Mouse (Mus musculus) ES-CJ7 (cell line): ENCODE data around the gene Snx18.

Source experiments
- DNase-seq: peaks from one replicate; pipeline ENCODE4 v3.0.0; 2011; ENCODE audit warnings: low read depth, low spot score

The Snx18 gene

DNA sequence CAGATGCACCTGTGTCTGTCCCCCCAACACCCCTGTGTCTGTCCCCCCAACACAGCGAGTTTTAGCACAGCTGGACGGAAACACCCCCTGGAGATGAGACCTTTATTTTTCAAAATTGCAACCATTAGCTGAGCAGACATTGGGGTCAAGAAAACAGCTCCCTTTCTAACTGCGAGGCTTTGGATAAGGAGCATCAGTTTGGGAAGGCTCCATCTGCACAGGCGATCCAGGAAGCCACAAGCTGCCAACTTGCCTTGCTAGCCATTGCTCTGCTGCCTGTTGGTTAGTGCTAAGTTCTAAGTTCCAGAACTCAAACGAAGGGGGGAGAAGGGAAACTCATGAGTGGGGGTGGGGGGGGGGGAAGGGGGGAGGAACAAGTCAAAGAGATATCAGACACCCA lies 51.4 kb downstream of the Snx18 start:
- no peak for DNase-seq

DNA sequence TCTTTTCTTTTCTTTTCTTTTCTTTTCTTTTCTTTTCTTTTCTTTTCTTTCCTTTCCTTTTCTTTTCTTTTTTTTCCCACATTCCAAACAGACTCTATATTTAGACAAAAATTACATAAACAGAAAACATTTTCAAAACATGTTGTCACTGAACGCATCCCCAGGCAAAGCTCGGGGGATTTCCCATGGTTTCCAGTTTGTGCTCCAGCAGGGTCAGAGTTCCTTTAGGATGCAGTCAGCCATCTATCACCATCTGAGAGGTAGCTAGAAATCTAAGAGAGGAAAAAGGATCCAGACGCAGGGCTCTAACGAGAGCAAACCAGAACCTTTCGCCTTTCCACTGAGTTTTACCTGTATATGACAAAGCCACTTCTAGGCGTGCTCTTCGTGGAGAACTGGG lies 52.0 kb downstream of the Snx18 start:
- no peak for DNase-seq

DNA sequence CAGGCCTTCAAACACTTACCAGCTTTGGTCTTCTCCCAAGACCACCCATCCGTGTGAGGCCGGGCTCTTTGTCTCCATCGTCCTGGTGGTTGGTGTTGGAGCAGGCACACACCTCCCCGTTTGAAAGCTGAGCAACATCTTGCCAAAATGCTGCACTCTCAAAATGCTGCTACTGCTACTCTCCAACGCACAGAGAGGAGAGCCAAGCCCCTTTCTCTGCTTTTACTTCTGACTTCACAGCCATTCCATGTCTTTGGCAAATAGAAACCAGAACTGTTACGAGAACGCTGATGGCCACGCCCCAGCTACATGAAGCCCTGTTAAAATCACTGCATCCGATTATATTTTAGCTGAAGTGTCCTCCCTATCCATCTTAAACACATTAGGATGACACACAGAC lies 58.7 kb downstream of the Snx18 start:
- no peak for DNase-seq

DNA sequence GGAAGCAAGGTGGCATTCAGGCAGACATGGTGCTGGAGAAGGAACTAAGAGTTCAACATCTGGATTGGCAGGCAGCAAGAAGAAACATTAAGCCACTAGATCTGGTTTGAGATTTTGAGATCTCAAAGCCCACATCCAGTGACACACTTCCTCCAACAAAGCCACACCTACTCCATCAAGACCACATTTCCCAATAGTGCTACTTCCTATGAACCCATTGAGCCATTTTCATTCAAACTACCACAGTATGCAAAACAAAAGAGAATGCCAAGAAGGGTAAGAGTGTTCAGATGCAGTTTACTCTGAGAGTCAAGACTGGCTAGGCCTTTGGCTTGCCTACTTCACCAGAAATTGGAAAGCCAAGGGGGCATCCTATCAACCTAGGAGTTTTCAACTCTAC lies 61.8 kb downstream of the Snx18 start:
- DNase-seq, result peak; percentile 68

DNA sequence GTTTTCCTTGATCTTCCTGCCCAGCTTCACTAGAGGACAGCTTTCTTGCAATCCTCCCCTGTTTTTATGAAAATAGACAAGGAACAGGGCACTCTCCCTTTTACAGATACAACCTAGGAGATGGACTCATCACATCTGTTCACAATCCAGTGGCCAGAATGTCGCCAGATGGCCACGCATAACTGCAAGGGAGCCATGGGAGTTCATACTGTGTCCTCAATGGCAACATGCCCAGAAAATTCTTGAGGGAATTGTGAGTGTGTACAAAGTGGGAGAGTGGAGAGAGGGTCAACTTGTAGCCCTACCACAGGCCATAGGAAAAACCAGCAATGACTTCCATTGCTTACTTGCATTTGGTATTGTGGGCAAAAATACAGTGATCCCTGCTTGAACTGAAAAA lies 63.1 kb downstream of the Snx18 start:
- no peak for DNase-seq

DNA sequence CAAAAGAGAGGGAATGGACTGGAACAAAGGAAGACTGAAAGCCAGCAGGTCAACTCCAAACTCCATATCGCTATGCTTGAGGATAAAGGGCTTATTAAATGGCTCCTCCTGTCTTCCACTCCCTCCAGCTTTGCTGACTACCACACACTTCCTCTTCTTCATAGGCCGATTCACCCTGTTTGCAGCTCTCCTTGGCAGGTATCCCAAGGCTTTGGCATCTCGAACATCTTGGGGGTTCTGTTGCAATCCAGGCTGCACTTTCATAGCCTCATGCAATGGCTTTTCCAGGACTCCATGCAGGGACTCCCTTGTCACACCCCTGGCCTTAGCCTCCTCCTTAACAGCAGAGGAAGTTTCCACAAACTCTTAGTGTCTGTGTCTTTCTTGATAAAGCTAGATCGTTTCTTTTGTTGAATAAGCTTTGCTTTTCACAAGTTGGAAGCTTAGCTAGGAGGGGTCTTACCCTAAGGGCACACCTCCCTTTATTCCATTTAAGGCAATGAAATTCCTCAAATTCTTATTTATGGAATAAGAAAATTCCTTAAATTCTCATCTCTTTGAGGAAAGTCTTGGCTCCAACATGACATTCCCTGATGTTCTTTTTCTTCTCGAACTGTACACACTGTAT lies 64.6 kb downstream of the Snx18 start:
- no peak for DNase-seq

DNA sequence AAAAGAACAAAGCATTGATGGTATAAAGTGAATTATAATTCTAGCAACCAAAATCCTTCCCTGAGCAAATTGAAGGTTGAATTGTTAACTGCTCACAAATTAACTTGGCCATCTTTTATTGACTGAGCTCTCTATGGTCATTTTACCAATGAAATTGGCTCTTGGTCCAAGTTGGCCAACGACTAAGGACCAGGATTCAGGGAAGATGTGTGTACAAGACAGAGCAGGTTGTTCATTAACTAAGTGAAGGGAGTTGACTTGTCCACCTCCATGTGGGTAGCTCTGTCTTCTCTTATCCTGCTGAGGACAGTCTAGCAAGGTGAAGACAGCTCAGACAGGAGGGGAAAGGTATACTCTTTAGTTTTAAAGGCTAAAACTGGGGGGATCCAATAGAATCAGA lies 66.0 kb downstream of the Snx18 start:
- no peak for DNase-seq

DNA sequence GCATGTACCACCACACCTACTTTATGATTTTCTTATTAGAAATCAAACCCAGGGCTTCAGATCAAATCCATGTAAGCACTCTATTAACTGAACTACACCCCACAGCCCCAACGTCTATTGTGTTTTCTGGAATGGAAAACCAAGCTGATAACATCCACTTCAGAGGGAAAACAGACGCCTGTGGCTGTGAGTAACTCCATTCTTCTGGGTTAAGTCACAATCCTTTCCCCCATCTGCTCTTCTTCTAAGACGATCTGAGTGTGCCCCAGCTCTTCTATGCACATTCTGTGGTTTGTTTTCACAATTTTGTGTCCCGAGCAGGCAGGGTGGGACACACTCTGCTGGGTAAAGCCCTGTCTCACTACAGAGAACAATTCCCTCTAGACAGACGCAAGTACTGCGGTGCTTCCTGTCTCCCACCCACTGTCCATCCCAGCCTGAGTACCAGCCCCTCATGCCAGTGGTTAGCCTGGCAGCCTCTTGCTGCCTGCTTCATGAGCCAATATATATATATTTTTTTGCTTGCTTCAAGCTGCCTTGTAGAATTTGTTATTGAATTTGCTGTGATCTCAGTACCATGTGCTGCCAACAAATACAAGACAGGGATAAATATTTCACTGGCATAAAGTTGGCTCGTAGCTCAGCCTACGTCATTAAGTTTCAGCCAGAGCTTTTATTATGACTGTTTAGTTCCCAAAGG lies 67.3 kb downstream of the Snx18 start:
- no peak for DNase-seq

DNA sequence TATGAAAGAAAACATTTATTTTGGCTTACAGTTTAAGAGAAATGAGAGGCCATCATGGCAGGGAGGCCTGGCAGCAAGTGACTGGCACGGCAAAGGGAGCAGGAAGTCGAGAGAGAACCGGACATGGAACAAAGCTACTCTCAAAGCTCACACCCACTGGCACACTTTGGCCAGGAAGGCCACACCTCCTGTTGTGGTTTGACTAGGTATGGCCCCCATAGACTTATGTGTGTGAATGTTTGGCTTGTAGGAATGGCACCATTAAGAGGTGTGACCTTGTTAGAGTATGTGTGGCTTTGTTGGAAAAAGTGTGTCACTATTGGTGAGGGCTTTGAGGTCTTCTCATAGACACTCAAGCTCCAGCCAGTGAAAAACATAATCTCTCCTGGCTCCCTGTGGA lies 69.3 kb downstream of the Snx18 start:
- no peak for DNase-seq

DNA sequence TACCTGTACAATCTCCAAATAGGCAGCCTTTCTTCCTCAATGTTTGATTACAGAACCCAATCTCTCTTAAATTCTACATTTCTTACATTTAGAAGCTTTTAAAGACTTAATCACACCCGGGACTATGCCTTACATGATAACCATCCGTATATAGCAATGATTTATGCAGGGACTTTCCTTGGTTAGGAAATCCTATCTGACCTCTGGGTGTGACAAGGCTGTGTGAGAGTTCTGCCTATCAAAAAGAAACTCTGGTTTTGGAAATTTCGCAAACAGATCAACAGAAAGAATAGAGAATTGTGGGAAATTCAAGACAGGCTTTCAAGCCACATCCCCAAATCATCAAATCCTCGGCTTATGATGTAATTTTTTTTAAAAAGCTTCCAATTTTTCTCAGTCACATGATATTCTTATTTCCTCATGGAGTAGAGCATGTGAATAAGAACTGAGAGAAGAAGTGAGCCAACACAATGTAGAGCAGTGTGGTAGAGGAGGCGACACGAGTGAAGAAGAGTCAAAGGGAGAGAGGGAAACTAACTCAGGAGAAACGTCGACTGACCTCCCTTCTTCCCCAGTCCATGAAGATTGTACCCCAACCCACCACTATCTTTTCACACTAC lies 70.4 kb downstream of the Snx18 start:
- no peak for DNase-seq

DNA sequence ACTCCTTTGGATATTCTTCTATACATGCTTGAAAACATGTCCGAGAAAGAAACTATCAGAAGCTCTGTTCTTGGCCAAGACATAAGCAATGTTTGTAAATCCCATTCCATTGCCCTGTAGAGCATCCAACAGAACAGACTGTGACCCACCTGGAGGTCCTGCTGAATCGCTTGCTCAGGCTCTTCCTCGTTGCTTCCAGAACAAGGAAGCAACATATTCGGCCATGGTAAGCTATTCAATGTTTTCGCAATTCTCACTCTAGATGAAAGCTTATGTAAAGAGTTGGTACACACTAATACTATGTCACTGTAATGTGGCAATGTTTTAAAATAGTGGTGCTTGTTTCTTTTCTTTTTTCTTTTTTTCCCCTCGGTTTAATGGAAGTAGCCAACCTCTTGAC lies 76.0 kb downstream of the Snx18 start:
- no peak for DNase-seq
